Mouse (Mus musculus): ENCODE results near the gene Atp1a1. TPM values are rescaled to one million over a fixed set of nuclear protein-coding genes. Genes with fewer than 3 reads are reported as not detected.

Atp1a1 gene
- total RNA-seq, 2 experiments from 2014 or later = 622 to 655 TPM

- no peak for DNase-seq (ENCODE audit: extremely low spot score in 1 of 2, low spot score in 2 of 2)
- intact Hi-C loops (cut with DNase I) = no loop called here
These were observed 12.5 kb upstream of the Atp1a1 start for GRCm38 (mm10) chr3:101617007-101617406.

GRCm38 (mm10) chr3:101615856-101616255, 11.4 kb upstream of the Atp1a1 start:
- intact Hi-C loops (cut with DNase I) = no loop called here
- no peak for DNase-seq (ENCODE audit: extremely low spot score in 1 of 2, low spot score in 2 of 2)

GRCm38 (mm10) chr3:101611813-101612491, 7.5 kb upstream of the Atp1a1 start:
- intact Hi-C loops (cut with DNase I) = no loop called here
- no peak for DNase-seq (ENCODE audit: extremely low spot score in 1 of 2, low spot score in 2 of 2)

- no peak for DNase-seq (ENCODE audit: extremely low spot score in 1 of 2, low spot score in 2 of 2)
- intact Hi-C loops (cut with DNase I) = no loop called here
These were observed 6.7 kb upstream of the Atp1a1 start for GRCm38 (mm10) chr3:101611012-101611812.

- intact Hi-C loops (cut with DNase I) = no loop called here
- DNase-seq (ENCODE audit: extremely low spot score in 1 of 2, low spot score in 2 of 2) = no peak
These were observed 4.8 kb upstream of the Atp1a1 start for GRCm38 (mm10) chr3:101609302-101609701.

GRCm38 (mm10) chr3:101606861-101607455, 2.5 kb upstream of the Atp1a1 start:
- intact Hi-C loops (cut with DNase I) = no loop called here
- no peak for DNase-seq (ENCODE audit: extremely low spot score in 1 of 2, low spot score in 2 of 2)

GRCm38 (mm10) chr3:101605721-101606120, 1.2 kb upstream of the Atp1a1 start:
- DNase-seq (ENCODE audit: extremely low spot score in 1 of 2, low spot score in 2 of 2) = no peak
- intact Hi-C loops (cut with DNase I) = no loop called here

- DNase-seq (ENCODE audit: extremely low spot score in 1 of 2, low spot score in 2 of 2) = no peak
- intact Hi-C loops (cut with DNase I) = no loop called here
These were observed 807 bp upstream of the Atp1a1 start for GRCm38 (mm10) chr3:101605291-101605690.

GRCm38 (mm10) chr3:101603661-101604549, 579 bp downstream of the Atp1a1 start:
- intact Hi-C loops (cut with DNase I) = loop anchor here (5.0 kb wide), 1 partner anchor 203 kb away; no protein-coding TSS in a partner anchor
- peak; percentile 33 to 88 for DNase-seq (ENCODE audit: extremely low spot score in 1 of 2, low spot score in 2 of 2)

- no peak for DNase-seq (ENCODE audit: extremely low spot score in 1 of 2, low spot score in 2 of 2)
- intact Hi-C loops (cut with DNase I) = loop anchor here (5.0 kb wide), 1 partner anchor 204 kb away; no protein-coding TSS in a partner anchor
These were observed 1.3 kb downstream of the Atp1a1 start for GRCm38 (mm10) chr3:101603194-101603593.

- intact Hi-C loops (cut with DNase I) = loop anchor here (5.0 kb wide), 1 partner anchor 205 kb away; no protein-coding TSS in a partner anchor
- no peak for DNase-seq (ENCODE audit: extremely low spot score in 1 of 2, low spot score in 2 of 2)
These were observed 1.9 kb downstream of the Atp1a1 start for GRCm38 (mm10) chr3:101602511-101603055.

- intact Hi-C loops (cut with DNase I) = loop anchor here (5.0 kb wide), 1 partner anchor 206 kb away; no protein-coding TSS in a partner anchor
- no peak for DNase-seq (ENCODE audit: extremely low spot score in 1 of 2, low spot score in 2 of 2)
These were observed 2.8 kb downstream of the Atp1a1 start for GRCm38 (mm10) chr3:101601687-101602086.

GRCm38 (mm10) chr3:101601003-101601525, 3.4 kb downstream of the Atp1a1 start:
- no peak for DNase-seq (ENCODE audit: extremely low spot score in 1 of 2, low spot score in 2 of 2)
- intact Hi-C loops (cut with DNase I) = loop anchor here (5.0 kb wide), 1 partner anchor 206 kb away; no protein-coding TSS in a partner anchor

GRCm38 (mm10) chr3:101599920-101600741, 4.4 kb downstream of the Atp1a1 start:
- intact Hi-C loops (cut with DNase I) = loop anchor here (5.0 kb wide), 1 partner anchor 207 kb away; no protein-coding TSS in a partner anchor
- DNase-seq (ENCODE audit: extremely low spot score in 1 of 2, low spot score in 2 of 2) = no peak

GRCm38 (mm10) chr3:101599191-101599919, 5.1 kb downstream of the Atp1a1 start:
- DNase-seq (ENCODE audit: extremely low spot score in 1 of 2, low spot score in 2 of 2) = peak in 1 of 2 experiments; percentile 12
- intact Hi-C loops (cut with DNase I) = no loop called here

- intact Hi-C loops (cut with DNase I) = no loop called here
- DNase-seq (ENCODE audit: extremely low spot score in 1 of 2, low spot score in 2 of 2) = peak in 1 of 2 experiments; percentile 11
These were observed 6.1 kb downstream of the Atp1a1 start for GRCm38 (mm10) chr3:101598231-101598905.

Measured in left cerebral cortex, postnatal 10 days (tissue).